Mouse (Mus musculus) heart, postnatal 36 days (tissue): Measurements from ENCODE around the gene Crybg3. TPM values are rescaled to one million over a fixed set of nuclear protein-coding genes. Genes with fewer than 3 reads are reported as not detected.

Source experiments
- DNase-seq, 2 experiments: peaks; one replicate each; pipeline ENCODE4 v3.0.0; 2021 to 2022
- intact Hi-C: fragments of 180-260 bp; cut with DNase I; formaldehyde crosslinking; loops from one replicate; pipeline ENCODE4 v1.15.1; 2025
- total RNA-seq, 2 experiments: library from RNA; stranded (reverse); gene quantifications; 2 replicates each; pipeline ENCODE4 v1.2.3; 2021

Gene Crybg3
- 10 to 100 TPM; 65.4 to 90.1 TPM for total RNA-seq

DNA sequence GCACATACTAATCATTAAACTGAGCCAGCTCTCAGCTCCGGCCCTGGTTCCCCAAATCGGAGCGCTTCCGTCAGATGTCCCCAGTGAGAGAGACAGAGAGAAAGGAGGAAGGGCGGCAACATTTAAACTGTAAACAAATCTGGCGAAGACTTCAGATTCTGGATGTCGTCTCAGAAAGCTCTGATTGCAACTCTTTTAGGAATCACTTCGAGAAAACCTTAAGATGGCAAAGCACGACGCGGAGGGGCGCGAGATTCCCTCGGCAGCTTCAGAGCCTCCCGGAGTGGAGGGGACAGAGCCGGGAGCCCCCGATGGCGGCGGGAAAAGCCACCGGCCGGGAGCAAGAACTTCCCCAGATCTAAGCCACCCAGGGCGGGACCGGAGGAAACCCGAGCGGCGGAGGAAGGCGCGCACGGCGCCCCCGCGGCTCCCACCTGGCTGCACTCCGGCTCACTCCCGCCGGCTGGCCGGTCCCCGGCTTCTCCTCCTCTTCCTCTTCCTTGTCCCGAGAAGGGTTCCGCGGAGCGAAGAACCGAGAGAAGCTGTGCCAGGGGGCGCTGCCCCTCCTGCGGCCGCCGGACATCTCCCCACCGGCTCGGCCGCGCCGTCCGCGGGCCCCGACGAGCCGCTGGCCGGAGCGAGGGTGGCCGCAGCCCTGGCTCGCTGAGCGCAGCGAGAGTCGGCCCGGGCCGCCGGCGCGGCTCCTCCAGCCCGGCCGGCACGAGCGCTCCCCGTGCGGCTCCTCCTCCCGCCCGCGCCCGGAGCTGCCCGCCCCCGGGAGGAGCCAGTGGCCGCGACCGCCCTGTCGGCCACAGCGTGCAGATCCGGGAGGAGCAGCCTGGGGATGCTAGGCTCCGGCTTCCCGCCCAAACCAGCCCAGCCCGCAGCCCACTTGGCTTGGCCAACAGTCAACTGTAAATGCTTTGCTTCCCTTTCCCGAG lies at the start of gene Crybg3:
Gene Crybg3, minus strand, starts transcription at position 669 of the 941 bp plus-strand sequence.
- intact Hi-C loops: loop anchor here (2.0 to 5.0 kb wide), 2 partner anchors 32 to 128 kb away; partner anchors contain the start of gene Riox2

DNA sequence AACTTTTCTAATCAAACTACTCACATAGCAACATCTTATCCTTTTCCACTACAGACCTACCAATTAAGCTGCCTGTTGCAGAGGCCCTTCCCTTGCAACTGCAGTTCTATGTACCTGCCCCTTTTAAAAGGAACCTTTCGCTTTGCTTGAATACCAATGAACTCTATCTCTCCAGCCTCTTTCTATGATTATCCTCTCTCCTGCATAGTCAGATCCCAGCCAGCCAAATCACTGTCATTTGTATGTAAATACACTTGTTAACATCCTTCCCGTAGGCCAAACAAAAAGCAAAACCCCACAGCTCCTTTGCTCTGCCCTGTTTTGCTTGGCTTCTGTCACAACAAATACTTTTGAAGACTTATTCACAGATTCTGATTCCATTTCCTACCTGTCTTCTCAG lies 43.0 kb upstream of the Crybg3 start:
- DNase-seq: no peak
- intact Hi-C loops: no loop called here

More for the DNA sequence above, at the start of gene Crybg3:
- peak; percentile 86 to 90 for DNase-seq

DNA sequence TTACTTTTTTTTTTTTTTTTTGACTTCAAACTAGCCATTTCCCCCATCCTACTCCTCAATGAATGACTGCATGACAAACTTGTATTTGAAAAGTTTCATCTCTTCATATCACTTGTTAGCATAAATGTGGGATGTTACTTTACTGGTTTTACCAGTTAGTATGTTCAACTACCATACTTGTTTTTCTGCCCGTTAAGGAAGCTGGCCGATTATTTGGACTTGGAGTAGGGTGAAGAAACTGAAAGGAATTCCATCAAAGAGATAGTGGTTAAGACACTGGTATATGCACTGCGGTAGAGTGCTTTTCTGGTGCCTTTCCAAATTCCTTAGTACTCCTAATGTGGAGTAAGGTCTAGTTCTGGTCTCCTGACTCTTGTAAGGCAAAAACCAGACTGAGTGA lies 39.2 kb upstream of the Crybg3 start:
- intact Hi-C loops: loop anchor here (5.0 kb wide), 1 partner anchor 168 kb away; the partner anchor contains the start of gene Riox2
- DNase-seq: no peak

DNA sequence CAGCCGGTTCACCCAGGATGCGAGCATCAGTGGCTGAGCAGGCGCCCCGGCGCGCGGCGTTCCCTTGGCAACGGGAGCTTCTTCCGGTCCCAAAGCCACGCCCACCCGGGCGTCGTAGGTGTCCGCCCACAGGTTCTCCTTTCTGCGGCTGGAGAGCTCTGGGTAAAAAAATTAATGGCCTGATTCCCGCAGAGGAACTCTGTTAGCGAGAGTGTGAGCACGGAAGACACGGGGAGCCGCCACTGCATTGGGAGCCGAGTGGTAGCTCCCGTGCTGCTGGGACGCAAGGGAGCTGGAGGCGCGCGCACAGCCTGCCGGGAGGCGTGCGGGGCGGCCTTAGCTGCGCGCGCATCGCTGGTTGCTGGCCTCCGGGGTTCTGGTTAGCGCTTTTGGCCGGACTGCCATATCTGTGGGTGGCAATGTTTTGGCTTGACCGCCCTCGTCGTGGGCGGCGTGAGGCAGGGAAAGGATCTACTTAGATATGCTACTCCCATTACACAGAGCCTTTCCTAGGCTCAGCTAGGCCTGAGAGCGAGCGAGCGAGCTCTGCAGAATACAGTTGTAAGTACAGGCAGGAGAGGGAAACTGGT lies 38.4 kb upstream of the Crybg3 start, which contains the start of gene Arl6:
Gene Arl6, minus strand, starts transcription at position 290 of the 590 bp plus-strand sequence.
- intact Hi-C loops: loop anchor here (5.0 kb wide), 1 partner anchor 167 kb away; the partner anchor contains the start of gene Riox2
- DNase-seq: peak; percentile 94 to 97

DNA sequence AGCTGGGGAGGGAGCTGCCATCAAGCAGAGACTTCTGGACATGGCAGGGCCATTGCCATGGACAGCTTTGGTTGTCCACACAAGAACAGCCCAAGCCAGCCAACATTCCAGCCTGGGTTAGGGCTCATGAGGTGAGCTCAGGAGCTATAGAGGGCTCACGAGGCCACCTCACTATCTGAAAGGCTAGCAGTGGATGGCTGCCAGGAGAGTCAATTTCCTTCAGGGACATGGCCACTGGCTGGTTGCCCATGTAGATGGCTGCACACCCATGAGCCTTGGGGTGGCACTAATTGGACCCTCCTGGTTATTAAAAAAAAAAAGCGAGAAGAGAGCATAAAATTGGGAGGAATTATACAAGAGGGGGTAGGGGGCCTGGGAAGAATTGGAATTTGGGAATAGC lies 33.8 kb upstream of the Crybg3 start:
- DNase-seq: no peak
- intact Hi-C loops: no loop called here

DNA sequence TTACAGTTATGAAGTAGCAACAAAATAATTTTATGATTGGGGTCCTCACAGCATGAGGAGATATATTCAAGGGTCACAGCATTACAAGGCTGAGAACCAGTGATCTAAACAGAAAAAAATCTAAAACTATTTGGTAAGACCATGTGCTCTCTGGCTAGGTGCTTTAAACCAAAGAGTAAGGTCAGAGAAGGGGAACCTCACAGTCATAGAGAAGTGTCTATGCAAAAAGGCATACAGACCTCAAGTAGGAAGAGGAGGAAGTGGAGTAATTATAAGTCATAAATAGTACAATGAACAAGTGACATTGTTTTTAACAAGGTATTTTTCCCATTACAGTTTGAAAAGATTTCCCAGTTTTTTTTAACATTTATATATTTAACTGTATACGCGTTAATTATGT lies 20.8 kb upstream of the Crybg3 start:
- DNase-seq: no peak
- intact Hi-C loops: no loop called here

DNA sequence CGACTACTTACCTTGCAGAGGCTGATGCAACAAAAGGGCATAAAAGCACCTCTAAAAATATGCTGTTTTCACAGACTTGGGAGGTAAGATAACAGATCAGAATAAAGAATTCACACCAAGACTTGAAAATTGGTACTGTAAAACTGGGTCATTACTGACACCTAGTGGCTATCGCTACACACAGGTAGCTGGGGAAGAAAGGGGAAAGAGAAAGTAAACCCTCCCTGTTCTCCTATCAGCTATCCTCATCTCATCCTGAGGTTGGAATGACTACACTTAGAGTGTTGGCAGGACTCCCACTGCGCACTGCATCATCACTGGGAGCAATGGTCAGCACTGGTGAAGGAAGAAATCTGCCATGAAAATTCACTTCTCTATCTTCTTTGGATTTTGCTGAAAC lies 16.4 kb upstream of the Crybg3 start:
- no peak for DNase-seq
- intact Hi-C loops: loop anchor here (1.0 to 2.0 kb wide), 3 partner anchors 82 to 196 kb away; no protein-coding TSS in a partner anchor

DNA sequence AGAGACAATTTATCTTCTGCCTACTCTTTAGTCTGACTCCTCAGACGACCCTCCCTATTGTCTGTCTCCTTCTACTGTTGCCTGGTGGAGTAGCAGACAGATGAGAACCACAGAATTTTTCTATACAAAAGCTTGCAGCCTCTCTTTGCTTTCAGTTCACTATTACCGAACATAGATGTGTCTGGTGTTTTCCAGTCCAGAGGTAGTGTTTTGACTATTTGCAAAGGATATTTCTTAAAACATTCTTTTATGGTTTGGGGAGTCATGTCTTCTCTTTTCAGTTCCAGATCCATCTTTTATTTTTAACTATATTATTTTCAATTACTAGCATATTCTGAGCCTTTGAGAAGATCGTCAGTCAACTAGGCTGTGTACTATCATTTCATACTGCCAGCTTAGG lies 14.9 kb upstream of the Crybg3 start:
- no peak for DNase-seq
- intact Hi-C loops: loop anchor here (2.0 kb wide), 2 partner anchors 81 to 141 kb away; no protein-coding TSS in a partner anchor

DNA sequence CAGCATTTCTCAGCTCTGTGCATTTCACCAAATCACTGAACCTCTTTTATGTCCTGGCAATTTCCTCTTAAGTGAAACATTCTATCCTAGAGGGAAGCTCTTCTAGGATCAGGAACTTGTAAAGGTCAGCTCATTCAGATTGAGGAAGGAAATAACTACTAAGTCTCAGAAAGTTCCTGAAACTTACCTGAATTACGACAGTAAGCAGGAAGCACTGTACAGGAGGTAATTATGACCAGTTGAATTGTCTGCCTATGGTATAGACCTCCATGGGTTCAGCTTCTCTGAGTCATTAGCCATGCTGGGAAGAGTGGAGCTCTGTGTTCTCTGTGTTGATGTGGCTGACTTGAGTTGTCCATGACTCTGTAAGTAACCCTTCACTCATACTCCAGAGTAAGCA lies 10.0 kb upstream of the Crybg3 start:
- DNase-seq: no peak
- intact Hi-C loops: no loop called here

DNA sequence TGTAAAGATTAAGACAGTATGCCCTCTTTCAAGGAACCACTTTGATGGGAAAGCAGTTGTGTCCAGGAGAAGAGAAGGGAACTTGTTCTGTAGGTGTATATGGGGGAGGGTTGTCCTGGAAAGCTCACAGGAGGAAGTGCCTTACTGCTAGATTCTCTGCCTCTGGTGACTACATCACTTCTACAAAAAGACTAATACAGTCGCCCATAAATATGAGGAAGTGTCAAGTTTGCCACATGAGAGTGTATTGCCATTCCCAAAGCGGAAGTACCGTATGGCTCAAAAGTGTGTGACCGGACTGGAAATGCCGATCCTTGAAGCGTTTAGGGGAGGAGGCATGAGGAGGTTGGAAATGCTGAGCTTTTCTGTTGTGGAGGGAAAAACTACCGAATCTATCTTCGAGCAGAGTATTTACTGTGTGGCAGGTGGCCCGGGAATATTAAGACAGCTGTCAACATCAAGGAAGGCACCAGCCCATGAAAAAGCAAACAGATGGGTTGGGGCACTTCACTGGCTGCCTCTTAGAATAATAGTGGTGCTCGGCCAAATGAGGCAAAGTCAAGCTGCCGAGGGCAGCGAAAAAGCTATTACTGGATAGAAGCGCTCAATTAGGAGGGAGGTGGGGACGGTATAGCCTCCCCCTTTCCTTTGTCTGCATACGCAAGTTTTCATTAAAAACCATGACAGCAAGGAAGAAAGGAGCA lies 3.5 kb upstream of the Crybg3 start:
- intact Hi-C loops: loop anchor here (5.0 kb wide), 1 partner anchor 132 kb away; the partner anchor contains the start of gene Riox2
- no peak for DNase-seq

DNA sequence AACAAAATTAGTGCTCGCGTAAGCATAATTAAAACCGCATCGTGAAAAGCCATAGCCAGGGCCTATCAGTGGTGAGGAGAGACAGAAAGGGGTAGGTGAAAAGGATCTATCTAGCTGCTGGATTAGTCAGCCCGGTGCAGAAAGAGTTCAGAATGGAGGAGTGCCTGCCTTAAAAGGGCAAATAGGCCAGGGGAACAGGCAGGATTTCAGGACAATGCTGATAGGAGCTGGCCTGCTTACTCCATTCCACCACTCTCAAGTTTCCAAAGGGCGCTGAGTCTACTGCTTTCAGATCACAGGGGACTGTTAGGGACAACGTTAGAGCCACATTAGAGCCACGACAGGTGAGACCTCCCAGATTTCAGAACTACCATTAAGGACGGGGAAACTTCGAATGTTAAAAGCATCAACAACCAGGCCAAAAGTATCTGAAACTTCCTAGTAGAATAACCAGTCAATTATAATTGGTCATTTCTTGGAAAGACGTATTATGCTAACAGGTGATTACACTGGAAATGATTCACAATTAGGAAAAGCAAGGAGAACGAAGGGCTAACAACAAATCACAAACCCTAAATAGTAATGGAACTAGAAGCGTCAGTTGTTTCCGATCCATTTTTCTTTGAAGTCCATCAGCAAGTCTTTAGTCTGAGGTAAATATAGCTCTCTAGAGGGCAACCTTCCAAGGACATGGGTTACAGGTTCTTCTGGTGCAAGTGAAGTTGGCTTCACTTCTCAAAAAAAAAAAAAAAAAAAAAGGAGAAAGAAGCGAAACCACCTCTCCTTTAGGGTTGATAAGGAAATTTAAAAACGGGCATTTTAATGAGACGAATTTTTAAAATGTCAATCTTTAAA lies 1.1 kb downstream of the Crybg3 start:
- intact Hi-C loops: loop anchor here (2.0 to 5.0 kb wide), 2 partner anchors 31 to 127 kb away; partner anchors contain the start of gene Riox2
- DNase-seq: peak in 1 of 2 experiments; percentile 53

DNA sequence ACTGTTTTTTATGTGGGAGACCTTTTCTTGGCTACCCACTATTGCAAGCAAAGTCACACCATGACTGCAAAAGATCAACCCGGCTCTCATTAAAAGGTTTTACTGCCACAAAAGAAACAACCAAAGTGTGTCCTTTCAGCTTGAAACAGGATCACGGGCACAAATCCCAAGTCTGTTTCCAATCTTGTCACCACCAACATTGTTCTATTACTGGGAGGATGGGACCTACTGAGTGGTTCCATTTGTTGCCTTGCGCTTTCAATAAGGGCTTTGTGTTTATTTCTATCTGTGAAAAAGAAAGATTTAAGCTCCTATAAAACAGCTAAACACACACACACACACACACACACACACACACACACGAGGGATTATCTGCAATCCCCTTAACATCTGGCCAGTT lies 1.8 kb downstream of the Crybg3 start:
- peak in 1 of 2 experiments; percentile 18 for DNase-seq
- intact Hi-C loops: no loop called here

DNA sequence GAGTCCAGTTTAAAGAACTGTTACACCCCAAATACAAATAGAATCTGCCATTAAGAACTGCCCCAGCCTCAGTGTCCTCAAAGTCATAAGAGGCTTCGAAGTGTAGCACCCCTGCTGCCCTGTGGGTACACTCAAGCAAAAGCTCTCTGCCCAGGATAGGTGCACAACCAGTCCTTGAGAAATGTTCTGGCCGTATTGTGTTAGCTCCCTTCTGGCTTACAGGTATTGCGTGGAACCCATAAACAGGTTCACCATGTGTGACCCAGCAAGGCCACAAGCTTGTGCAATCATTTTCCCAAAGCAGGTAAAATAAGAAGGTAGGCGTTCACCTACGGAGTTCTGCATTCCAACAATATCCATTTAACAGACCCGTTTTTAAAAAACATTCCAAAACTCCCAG lies 3.5 kb downstream of the Crybg3 start:
- no peak for DNase-seq
- intact Hi-C loops: no loop called here

DNA sequence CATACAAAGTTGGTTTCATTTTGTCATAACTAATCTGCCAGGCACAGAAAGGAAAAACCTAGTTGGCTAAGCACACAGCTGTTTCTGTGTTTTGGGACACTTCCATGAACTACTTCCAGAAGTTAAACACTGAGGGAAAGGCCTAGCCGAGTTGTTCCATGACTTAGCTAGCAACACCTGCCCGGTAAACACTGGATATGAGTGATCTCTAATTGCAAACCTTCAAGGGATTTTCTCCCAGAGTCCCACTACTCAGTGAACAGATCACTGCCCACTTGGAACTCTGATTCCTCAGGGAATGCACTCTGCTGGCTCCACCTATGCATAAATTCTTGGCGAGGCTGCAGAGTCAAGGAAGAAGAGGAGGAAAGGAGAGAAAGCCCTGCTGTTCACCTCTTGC lies 6.1 kb downstream of the Crybg3 start:
- DNase-seq: no peak
- intact Hi-C loops: no loop called here

DNA sequence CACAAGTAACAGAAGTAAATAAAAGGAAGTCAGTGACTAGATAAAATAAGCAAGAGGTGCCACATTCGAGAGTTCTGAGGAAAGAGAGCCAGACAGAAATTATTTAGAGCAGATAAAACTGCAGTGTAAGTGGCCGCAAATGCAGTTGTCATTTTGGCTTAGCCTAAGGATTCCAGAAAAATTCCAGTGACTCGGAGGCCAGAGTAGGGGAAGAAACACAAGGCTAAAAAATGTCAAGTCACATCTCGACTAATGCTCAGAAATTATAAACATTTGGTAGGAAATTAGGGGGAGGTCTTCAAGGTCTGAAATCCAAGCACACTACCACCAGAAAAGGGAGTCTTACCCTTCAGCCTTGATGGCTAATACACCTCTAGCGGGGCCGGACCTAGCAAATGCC lies 10.0 kb downstream of the Crybg3 start:
- no peak for DNase-seq
- intact Hi-C loops: no loop called here

DNA sequence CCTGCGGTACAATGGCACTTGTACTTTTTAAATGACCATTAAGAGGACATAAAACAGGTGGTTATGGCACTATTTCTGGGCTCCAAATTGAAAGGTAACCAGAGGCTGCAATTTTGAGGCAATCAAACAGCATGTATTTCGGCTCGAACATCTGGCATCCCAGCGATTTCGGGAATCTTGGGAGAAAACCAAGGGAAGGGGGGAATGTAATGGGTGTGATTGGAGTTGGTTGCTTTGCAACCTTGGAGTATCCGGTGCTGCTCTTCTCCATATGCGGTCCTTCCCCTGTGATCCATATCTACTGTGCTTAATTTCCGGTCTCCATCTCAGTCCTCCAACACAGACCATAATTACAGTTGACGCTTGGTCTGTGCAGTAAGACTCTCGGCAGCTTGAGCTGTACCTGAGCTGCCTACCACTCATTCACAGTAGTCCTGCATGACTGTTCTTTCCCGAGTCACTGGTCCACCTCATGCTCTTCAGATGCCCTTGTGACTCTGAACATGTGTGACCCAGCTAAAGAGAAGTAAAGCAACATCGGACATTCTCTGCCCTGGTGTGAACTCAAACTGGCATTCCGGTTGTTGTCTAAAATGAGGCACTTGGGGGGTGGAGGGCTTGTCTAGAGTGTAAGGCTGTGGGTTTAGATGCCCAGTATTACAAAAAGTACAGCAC lies 12.3 kb downstream of the Crybg3 start:
- intact Hi-C loops: no loop called here
- no peak for DNase-seq

DNA sequence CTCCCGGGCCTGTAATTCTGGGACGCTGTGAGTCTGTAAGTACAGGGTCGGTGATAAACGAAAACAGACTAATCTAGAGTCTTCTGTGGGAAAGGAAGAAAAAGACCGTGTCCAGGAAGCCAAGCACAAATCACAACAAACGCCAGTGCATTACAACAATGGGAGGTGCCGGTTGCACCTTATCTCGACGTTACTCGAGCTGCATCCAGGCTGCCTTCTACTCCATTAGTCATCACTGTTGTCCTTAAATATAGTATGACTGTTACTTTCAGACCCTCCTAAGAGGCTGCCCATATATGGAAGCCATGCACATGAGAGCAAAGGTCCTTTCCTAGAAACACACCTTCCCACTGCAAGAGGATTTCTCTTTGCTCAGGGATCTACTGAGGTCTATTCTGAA lies 13.0 kb downstream of the Crybg3 start:
- no peak for DNase-seq
- intact Hi-C loops: no loop called here

DNA sequence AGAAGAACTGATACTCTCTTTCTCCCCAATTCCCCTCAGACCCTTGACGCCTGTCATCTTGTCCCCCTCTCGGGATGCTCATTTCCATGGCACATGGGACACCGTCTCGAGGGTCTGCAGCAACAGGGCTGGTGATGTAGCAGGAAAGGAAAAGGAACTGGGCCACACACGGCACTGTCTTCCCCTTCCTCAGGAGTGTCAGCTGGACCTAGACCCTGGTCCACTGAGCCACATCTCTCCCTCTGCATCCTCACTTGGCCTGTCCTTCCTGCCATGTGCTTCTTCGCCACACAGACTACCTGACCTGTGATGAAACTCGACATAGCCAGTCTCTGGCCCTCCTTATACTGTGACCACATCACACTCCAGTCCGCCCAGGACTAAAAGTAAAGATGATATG lies 13.9 kb downstream of the Crybg3 start:
- DNase-seq: no peak
- intact Hi-C loops: no loop called here

DNA sequence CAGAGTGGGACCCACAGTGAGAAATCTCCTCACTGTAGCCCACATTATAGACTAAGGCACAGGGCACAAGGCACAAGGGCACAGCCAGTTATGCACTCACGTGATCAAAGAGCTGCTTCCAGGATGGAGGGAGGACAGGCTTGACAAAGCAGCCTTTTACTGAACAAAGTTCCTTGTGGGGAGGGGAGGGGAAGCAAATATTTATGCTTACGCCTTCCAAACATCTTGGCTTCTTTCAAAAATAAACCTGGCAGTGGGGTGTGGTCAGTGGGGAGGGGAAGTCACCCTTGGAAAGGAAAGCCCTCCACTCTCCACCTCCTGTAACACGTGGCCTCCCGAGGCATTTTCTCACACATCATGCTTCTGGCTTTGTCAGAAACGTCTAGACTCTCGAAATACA lies 14.5 kb downstream of the Crybg3 start:
- intact Hi-C loops: no loop called here
- no peak for DNase-seq
